Mouse (Mus musculus) large intestine, adult 2 months (tissue): ENCODE measurements around the gene Cenpm. TPM values are rescaled to one million over a fixed set of nuclear protein-coding genes. Genes with fewer than 3 reads are reported as not detected.

Source experiments
- DNase-seq: peaks from one replicate; pipeline ENCODE4 v3.0.0-alpha.2; 2012; ENCODE audit warnings: low read depth, low spot score
- WGBS: fragments of 180-500 bp; shearing (Covaris S2); methylation state at CpG from one replicate; pipeline ENCODE4 v1.1.7; 2018; 5-methylcytosine and 5-hydroxymethylcytosine counted together
- polyA plus RNA-seq: library from polyadenylated mRNA; depleted of rRNA; stranded (reverse); fragments of >200 nt; gene quantifications from 2 replicates; pipeline ENCODE4 v1.2.3, GENCODE M21; 2012

Gene Cenpm
- polyA plus RNA-seq, 1 experiment: 21.4 TPM

DNA sequence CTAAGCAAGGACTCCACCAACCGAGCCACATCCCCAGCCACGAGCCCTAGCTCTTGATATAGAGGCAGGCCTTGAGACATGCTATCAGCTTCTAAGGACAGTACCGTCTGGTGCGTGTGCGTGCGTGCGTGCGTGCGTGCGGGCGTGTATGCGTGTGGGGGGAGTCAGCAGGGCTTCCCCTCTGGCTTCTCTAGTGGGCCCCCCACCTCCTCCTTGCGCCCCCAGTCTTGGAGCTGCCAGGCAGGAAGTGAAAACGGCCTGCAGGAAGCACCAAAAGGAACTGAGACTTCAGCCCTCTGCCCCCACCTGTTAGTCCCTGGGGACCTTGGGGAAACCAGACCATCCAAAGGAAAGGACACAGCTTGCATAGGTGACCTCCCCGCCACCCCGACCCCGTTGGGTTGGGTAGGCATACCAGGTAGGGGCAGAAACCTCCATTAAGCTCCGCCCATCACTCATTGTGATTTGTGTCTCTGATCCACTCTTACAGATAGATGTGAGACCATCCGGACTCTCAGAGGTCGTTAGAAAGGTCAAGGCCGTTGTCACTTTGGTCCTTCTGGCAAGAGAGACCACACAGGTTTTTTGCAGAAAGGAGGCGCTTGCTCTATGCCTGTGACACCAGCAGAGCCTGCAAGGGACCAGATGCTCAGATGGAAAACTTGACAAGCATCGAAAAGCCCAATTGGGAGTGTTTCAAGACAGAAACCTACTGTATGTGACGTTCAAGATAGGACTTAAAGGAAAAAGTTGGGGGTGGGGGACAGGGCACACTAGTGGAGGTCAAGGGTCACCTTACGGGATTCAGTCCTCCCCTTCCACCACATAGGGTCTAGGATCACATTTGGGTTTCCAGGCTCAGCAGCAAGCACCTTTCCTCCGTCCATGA, 25.5 kb downstream of the Cenpm start:
- WGBS: 70% methylated on average over 26 of the region's 26 CpGs

DNA sequence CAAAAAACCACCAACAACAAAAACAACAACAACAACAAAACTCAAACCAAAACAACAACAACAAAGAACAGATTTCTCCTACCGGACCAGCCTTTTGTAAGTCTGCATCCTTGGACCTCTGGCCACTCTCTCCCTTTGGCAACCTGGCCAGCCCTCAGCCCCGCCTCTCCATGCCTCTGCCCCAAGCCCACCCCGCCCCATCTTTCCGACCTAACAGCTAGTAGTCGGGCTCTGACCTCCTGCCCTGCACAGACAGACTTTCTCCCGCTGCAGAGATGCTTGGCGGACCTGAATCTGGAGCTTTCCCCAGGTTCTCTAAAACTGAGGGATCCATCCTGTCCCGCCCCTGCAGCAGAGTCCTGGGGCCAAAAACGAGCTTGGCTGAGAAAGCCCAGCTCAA, 26.6 kb downstream of the Cenpm start:
- no peak for DNase-seq
- 35% methylated on average over 9 of the region's 9 CpGs for WGBS

More for the DNA sequence above, 25.5 kb downstream of the Cenpm start:
- no peak for DNase-seq

GRCm38 (mm10) chr15:82217039-82217438, 27.5 kb downstream of the Cenpm start:
- 42% methylated on average over 7 of the region's 7 CpGs for WGBS
- no peak for DNase-seq

DNA sequence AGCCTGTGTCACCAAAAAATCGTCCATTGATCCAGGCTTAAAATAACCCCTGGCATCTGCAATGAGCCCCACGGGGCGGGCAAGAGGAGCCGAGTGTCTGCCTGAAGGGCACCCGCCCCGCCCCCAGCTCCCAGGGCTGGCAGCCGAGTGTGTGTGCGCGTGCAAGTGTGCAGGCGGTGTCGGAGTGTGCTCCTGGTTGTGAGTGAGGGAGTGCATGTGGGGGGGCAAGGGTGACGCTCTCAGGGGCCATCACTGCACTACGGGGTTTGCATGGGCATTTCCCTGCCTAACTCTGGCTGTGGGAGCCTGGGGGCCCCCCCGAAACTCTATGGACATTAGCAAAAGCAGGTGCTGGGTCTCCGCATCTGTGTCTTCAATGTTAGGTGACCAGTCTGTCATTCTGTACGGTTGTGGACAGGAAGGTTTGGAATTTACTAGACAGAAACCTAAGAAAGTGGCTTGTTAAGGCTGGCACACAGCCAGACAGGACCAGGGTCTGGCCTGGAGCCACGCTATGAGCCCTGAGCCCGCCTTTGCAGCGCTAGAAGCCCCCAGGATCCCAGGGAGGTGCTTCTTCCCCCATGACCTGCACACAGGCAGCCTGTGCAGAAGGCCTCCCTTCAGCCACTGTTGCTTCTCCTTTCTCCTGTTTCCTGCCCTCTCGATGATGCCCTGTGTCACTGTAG, 28.3 kb downstream of the Cenpm start:
- no peak for DNase-seq
- WGBS: 59% methylated on average over 20 of the region's 20 CpGs

GRCm38 (mm10) chr15:82215332-82216046, 29.1 kb downstream of the Cenpm start:
- 37% methylated on average over 11 of the region's 11 CpGs for WGBS
- no peak for DNase-seq

DNA sequence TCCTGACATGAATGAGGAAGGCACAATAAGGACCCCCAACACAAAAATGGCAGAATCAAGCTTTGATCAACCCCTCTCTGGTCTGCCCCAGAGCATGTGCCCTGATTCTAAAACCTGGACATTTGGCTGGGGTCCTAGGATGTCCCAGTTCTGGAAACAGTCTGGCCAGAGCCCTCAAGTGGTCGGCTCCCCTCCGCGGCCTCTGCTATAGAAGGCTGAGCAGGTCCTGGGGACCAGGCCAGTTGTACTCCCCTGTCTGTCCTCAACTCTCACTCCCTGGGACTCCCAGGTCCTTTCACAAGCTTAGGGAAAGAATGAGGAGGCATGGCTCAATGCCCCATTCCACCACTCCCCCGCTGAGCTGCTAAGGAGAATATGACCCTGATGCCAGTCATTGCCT, 31.3 kb downstream of the Cenpm start:
- WGBS: 34% methylated on average over 4 of the region's 4 CpGs
- no peak for DNase-seq

DNA sequence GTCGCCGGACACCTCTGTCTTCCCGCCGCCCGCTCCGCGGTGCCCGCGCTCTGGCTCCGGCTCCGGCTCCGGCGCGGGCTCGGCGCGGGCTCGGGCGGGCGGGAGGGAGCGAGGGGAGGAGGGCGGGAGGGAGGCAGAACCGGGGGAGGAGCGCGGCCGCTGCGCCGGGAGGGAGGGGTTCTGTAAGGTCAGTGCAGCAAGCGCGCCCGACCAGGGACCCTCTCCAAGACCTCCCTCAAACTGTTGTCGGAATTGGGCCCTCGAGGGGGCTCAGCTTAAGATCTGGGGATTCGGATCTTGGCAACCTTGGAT, 31.8 kb downstream of the Cenpm start, which contains the start of gene Shisa8:
Gene Shisa8, minus strand, starts transcription at position 64 of the 312 bp plus-strand sequence.
- DNase-seq: no peak
- 1% methylated on average over 29 of the region's 34 CpGs for WGBS

DNA sequence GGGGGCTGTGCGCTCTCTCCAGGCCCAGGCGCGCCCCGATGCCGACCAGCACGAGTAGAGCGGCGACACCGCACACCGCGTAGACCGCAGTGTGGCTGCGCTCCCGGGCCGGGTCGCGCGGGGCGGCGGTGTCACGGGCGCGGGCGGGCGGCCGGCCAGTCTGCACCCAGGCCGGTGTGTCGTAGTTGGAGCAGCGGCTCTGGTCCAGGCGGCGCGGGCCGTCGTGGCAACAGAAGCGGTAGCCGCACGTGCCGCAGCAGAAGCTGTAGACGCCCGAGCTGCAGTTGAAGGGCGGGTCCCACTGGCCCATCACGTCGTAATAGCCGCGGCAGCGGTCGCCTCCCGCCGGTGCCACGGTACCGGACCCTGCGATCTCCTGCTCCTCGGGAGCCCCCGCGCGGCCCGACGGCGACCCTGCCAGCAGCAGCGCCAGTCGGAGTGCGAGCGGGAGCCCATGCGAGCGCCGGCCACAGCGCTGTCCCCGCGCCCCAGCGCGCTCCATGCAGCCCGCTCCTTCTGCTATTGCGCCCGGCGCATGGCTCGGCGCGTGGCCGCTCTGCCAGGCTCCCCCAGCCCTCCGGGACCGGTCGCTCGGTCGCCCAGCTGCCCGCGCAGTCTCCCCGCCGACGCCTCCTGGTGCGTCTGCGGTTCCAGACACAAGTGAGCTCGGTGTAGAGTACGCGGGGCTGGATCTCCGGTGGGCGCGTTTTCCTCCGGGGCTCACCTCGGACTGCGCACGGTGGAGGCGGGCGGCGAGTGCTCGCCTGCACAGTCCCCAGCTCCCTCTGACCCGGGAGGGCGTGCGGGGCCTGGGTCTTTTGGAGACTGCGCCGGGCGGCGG, 32.4 kb downstream of the Cenpm start:
- DNase-seq: no peak
- WGBS: 1% methylated on average over 112 of the region's 112 CpGs

- WGBS: 6% methylated on average over 11 of the region's 11 CpGs
- DNase-seq: no peak
These were observed 33.3 kb downstream of the Cenpm start for GRCm38 (mm10) chr15:82211281-82211680.

DNA sequence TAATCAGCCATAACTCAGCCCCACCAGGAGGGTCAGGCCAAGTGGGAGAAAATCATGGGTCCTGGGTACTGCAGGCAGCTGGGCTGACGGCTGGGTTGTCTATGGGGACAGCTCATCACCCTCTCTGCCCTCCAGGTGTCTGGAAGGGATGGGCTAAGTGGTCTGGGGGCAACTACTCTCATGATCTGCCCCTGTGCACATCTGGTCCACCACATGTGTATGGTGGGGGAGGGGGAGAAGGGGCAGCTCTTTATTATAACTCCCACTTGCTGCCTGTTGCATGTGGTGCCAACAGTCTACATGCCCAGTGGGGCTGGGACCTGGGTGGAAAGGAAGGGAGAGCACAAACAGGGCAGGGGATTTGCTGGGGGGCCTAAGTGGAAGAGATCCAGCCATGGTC, 33.7 kb downstream of the Cenpm start:
- DNase-seq: no peak
- 54% methylated on average over 1 of the region's 1 CpGs for WGBS

- 83% methylated on average over 13 of the region's 13 CpGs for WGBS
- DNase-seq: no peak
These were observed 35.1 kb downstream of the Cenpm start for GRCm38 (mm10) chr15:82209295-82210050.

DNA sequence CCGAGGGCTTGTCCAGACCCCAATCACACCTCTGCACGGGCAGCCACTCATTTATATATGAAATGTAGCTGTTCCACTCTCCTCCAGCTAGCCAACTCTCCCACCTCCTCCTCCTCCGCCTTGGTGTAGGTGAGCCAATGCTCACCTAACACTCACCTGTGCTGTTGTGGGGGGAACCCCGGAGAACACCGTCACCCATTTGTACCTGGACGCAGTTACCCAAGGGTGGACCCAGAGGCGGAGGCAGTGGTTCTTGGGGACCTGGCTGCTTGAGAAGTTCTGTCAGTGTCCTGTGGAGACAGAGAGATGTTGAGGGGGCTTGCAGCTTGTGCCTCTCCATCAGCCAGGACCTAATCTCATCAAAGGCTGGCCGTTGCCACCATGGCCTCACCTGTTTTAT, 36.2 kb downstream of the Cenpm start:
- DNase-seq: no peak
- WGBS: 84% methylated on average over 8 of the region's 8 CpGs

- no peak for DNase-seq
- WGBS: 57% methylated on average over 30 of the region's 30 CpGs
These were observed 36.9 kb downstream of the Cenpm start for GRCm38 (mm10) chr15:82207504-82208219.

GRCm38 (mm10) chr15:82207105-82207459, 37.5 kb downstream of the Cenpm start:
- 59% methylated on average over 34 of the region's 34 CpGs for WGBS
- DNase-seq: no peak

- DNase-seq: peak; percentile 10
- 54% methylated on average over 9 of the region's 9 CpGs for WGBS
These were observed 38.0 kb downstream of the Cenpm start for GRCm38 (mm10) chr15:82206365-82207104.

DNA sequence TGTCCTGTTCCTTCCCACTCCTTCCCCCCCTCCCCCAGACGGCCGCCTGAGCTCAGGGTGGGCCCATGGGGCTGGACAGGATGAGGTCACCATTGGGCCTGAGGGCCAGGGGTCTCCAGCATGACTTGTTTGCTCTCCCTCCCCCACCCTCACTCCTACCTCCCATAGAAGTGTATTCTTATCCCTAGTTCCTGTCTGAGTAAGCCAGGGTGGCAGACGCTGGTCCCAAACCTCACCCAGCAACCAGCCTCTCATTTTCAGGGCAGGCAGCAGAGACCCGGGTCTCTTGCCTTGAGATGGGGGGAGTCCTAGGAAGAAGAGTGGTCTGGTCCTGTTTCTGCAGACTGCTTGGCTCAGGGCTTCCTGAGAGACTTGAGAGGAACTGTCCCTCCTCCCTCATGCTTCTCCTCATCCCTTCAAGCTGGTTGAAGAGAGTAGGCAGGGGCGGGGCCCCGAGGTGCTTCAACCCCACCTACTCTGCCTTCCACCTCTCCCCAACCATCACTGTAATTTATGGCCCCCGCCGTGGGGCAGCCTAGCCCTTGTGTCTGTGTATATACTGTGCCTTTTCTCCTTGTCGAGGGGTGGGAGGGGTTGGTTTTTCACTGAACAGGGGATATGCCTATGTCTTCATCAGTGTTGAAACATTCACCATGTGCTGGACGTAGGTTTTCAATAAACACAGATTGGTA, 39.7 kb downstream of the Cenpm start:
- no peak for DNase-seq
- WGBS: 66% methylated on average over 10 of the region's 10 CpGs
